Mouse (Mus musculus) neural tube, embryonic 12.5 days (tissue): Measurements from ENCODE around the gene Trpm3. TPM values are rescaled to one million over a fixed set of nuclear protein-coding genes. Genes with fewer than 3 reads are reported as not detected.

Source experiments
- ATAC-seq: fragments of 200-750 bp; cut with Nextera tagmentation; 2 replicates; pipeline ENCODE4 v1.8.0; 2017; ENCODE audit warnings: low read depth, mild to moderate bottlenecking, moderate TSS enrichment, moderate library complexity; ENCODE audit not compliant: low FRiP score
- H3K27ac ChIP-seq: fragments of 300-500 bp; sonication (generic); 2 replicates; pipeline ENCODE4 v1.5.1; 2016
- H3K27me3 ChIP-seq: fragments of 300-500 bp; sonication (generic); replicated peaks from 2 replicates; pipeline ENCODE4 v1.6.1; 2016; ENCODE audit warnings: mild to moderate bottlenecking
- H3K36me3 ChIP-seq: fragments of 300-500 bp; sonication (generic); 2 replicates; pipeline ENCODE4 v1.6.1; 2016; ENCODE audit warnings: mild to moderate bottlenecking
- H3K4me1 ChIP-seq: fragments of 300-500 bp; sonication (generic); 2 replicates; pipeline ENCODE4 v1.6.1; 2016
- H3K4me2 ChIP-seq: fragments of 300-500 bp; sonication (generic); replicated peaks from 2 replicates; pipeline ENCODE4 v1.6.1; 2016; ENCODE audit warnings: mild to moderate bottlenecking
- H3K4me3 ChIP-seq: fragments of 300-500 bp; sonication (generic); 2 replicates; pipeline ENCODE4 v1.5.1; 2016
- H3K9ac ChIP-seq: fragments of 300-500 bp; sonication (generic); 2 replicates; pipeline ENCODE4 v1.6.1; 2016; ENCODE audit warnings: mild to moderate bottlenecking
- H3K9me3 ChIP-seq: fragments of 300-500 bp; sonication (generic); 2 replicates; pipeline ENCODE4 v1.6.1; 2016; ENCODE audit warnings: mild to moderate bottlenecking
- WGBS: fragments of 180-500 bp; shearing (Covaris S2); methylation state at CpG from one replicate; pipeline ENCODE4 v1.1.7; 2016; 5-methylcytosine and 5-hydroxymethylcytosine counted together
- polyA plus RNA-seq: library from polyadenylated mRNA; unstranded; fragments of >200 nt; fragmentation: Nextera tagmentation; extraction: Ambion mirVana; gene quantifications from 2 replicates; pipeline ENCODE4 v1.2.1, GENCODE M21; 2016

The Trpm3 gene
- polyA plus RNA-seq, 1 experiment from 2014 or later, result 2.1 TPM

DNA sequence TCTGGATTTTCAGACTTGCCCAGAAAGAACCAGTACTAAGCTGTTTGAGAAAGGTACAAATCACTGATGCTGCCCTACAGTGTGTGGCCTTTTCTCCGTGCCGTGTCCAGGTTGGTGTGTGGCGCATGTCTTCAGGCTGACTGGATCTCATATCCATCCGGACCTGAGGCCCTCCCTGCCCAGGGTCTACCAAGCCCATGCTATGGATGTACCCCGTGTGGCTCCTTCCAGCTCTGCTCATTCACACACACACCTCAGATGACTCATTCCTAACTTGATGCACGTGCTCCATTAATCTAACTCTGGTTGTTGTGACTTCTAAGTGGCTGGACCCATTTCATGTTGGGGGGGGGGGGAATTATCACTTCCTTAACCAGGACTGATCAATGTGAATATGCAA is 789.5 kb downstream of the Trpm3 start:
- Histone ChIP-seq H3K4me1 (no peaks in the 10 kb centered on the region), H3K4me2 (no peak overlapping the region), H3K27me3 (no peaks in the 10 kb centered on the region), H3K9me3 (no peaks in the 10 kb centered on the region), H3K36me3 (no peaks in the 10 kb centered on the region), H3K9ac (no peak overlapping the region), H3K27ac (no peak overlapping the region), H3K4me3 (no peak overlapping the region)
- no peak for ATAC-seq
- 95% methylated on average over 6 of the region's 6 CpGs for WGBS

DNA sequence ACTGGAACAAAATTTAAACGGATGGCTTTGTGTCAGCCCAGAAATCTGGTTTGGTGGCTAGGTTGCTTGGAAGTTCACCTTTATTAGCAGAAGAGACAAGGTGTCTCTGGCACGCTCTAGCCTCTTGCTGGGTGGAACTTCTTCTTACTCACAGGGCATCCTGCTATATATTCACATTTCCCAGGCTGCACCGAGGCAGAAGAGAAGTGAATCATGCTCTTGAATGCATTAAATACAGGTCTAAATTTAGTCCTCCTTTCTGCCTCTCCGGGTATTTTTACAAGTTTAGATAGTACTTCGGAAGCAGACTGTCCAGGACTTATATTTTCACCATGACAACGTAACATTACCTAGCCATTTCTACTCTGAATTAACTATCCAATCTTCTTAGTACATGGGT is 790.9 kb downstream of the Trpm3 start:
- no peak for ATAC-seq
- 95% methylated on average over 6 of the region's 6 CpGs for WGBS
- Histone ChIP-seq H3K4me2 (no peak overlapping the region), H3K9ac (no peak overlapping the region), H3K27ac (no peak overlapping the region), H3K9me3 (no peaks in the 10 kb centered on the region), H3K36me3 (no peaks in the 10 kb centered on the region), H3K4me1 (no peaks in the 10 kb centered on the region), H3K27me3 (no peaks in the 10 kb centered on the region), H3K4me3 (no peak overlapping the region)

GRCm38 (mm10) chr19:22930368-22930834 is 791.6 kb downstream of the Trpm3 start:
- Histone ChIP-seq H3K4me3 (no peak overlapping the region), H3K9me3 (no peaks in the 10 kb centered on the region), H3K4me1 (no peaks in the 10 kb centered on the region), H3K27ac (no peak overlapping the region), H3K9ac (no peak overlapping the region), H3K36me3 (no peaks in the 10 kb centered on the region), H3K27me3 (no peaks in the 10 kb centered on the region), H3K4me2 (no peak overlapping the region)
- WGBS, result 89% methylated on average over 7 of the region's 7 CpGs
- ATAC-seq, result no peak

GRCm38 (mm10) chr19:22931006-22931405 is 792.2 kb downstream of the Trpm3 start:
- ATAC-seq, result no peak
- no peak overlapping the region for H3K27ac ChIP-seq

GRCm38 (mm10) chr19:22935067-22935466 is 796.2 kb downstream of the Trpm3 start:
- 85% methylated on average over 3 of the region's 3 CpGs for WGBS
- Histone ChIP-seq H3K27me3 (no peaks in the 10 kb centered on the region), H3K4me2 (no peak overlapping the region), H3K9me3 (no peaks in the 10 kb centered on the region), H3K4me3 (no peak overlapping the region), H3K4me1 (no peaks in the 10 kb centered on the region), H3K36me3 (no peaks in the 10 kb centered on the region), H3K9ac (no peak overlapping the region), H3K27ac (no peak overlapping the region)
- no peak for ATAC-seq

More at GRCm38 (mm10) chr19:22931006-22931405, 792.2 kb downstream of the Trpm3 start:
- no peaks in the 10 kb centered on the region for H3K36me3 ChIP-seq
- H3K27me3 ChIP-seq, result no peaks in the 10 kb centered on the region
- H3K4me1 ChIP-seq, result no peaks in the 10 kb centered on the region
- no peaks in the 10 kb centered on the region for H3K9me3 ChIP-seq
- 90% methylated on average over 6 of the region's 6 CpGs for WGBS
- H3K9ac ChIP-seq, result no peak overlapping the region
- H3K4me2 ChIP-seq, result no peak overlapping the region
- H3K4me3 ChIP-seq, result no peak overlapping the region

DNA sequence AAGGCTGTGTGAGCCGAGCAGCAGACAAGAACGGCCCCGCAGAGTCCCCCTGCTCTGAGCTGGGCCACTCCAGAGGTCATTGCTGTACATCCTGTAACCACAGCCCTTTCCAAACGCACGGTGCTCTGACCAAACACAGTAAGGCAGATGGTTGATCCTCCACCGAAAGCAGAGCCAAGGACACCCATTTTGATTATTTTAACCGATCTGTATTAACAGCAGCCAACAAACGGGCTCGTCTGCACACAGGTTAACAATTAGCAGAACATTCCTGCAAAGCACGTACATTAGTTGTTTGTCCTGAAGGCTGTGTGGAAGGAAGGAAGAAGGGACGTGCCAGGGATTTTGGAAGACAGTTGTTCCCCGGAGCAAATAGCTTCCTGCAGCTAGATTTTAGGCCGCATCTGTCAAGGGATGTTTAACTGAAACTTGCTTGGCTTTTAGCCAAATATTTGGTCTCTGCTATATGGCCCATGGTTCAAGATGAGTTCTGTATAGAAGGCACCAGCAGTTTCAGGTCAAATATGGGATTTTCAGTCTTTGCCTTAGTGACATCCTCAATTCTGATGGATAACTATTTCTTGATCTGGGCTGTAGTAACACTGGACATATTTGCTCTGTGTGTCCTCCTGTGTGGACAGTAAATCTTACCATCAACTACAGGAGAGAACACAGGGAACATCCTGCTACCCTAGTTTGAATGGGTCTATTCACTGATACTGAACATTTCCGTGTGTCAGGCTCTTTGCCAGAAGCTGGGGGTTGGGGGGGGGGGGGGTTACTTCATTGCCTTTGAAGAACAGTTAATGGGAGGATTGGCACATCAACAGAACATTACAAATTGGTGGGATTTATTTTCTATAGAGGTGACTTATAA is 800.2 kb downstream of the Trpm3 start:
- no peaks in the 10 kb centered on the region for H3K27me3 ChIP-seq
- ATAC-seq, result no peak
- H3K4me3 ChIP-seq, result no peak overlapping the region
- no peaks in the 10 kb centered on the region for H3K9me3 ChIP-seq
- no peak overlapping the region for H3K9ac ChIP-seq
- WGBS, result 72% methylated on average over 14 of the region's 14 CpGs
- H3K36me3 ChIP-seq, result no peaks in the 10 kb centered on the region
- H3K4me2 ChIP-seq, result no peak overlapping the region
- H3K27ac ChIP-seq, result no peak overlapping the region
- no peaks in the 10 kb centered on the region for H3K4me1 ChIP-seq

GRCm38 (mm10) chr19:22939836-22940235 is 801.0 kb downstream of the Trpm3 start:
- no peak for ATAC-seq
- 72% methylated on average over 5 of the region's 5 CpGs for WGBS
- Histone ChIP-seq H3K4me3 (no peak overlapping the region), H3K27me3 (no peaks in the 10 kb centered on the region), H3K9me3 (no peaks in the 10 kb centered on the region), H3K27ac (no peak overlapping the region), H3K9ac (no peak overlapping the region), H3K4me2 (no peak overlapping the region), H3K36me3 (no peaks in the 10 kb centered on the region), H3K4me1 (no peaks in the 10 kb centered on the region)

DNA sequence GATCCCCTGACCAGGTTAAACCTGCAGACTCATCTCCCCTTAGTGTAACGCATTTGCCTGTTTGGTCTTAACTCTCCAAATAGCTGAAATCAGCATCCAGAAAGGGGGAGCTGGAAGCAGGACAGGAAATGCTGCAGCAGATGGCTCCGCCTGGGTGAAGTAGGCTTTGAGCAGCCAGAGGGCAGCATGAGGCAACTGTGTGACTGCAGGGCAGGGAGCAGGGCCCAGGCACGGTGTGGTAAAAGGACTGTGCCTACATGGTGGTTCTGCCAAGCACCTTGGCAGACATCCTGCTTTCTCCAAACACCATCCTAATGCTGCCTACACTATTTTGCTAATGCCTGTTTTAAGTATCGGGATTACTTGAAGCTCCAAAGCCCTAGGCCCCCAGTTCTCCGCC is 801.6 kb downstream of the Trpm3 start:
- Histone ChIP-seq H3K4me3 (no peak overlapping the region), H3K27me3 (no peaks in the 10 kb centered on the region), H3K36me3 (no peaks in the 10 kb centered on the region), H3K9ac (no peak overlapping the region), H3K9me3 (no peaks in the 10 kb centered on the region), H3K27ac (no peak overlapping the region), H3K4me2 (no peak overlapping the region), H3K4me1 (no peaks in the 10 kb centered on the region)
- 0 out of 2 replicates have a peak, but pooled peaks have one; percentile 41 for ATAC-seq
- 61% methylated on average over 5 of the region's 5 CpGs for WGBS

- no peaks in the 10 kb centered on the region for H3K27me3 ChIP-seq
- no peak for ATAC-seq
- no peaks in the 10 kb centered on the region for H3K9me3 ChIP-seq
- no peak overlapping the region for H3K9ac ChIP-seq
- no peaks in the 10 kb centered on the region for H3K4me1 ChIP-seq
- H3K4me2 ChIP-seq, result no peak overlapping the region
- no peaks in the 10 kb centered on the region for H3K36me3 ChIP-seq
- H3K27ac ChIP-seq, result no peak overlapping the region
- H3K4me3 ChIP-seq, result no peak overlapping the region
- 93% methylated on average over 9 of the region's 9 CpGs for WGBS
Measured at GRCm38 (mm10) chr19:22940956-22941355, 802.1 kb downstream of the Trpm3 start.

GRCm38 (mm10) chr19:22952480-22952879 is 813.6 kb downstream of the Trpm3 start:
- 88% methylated on average over 3 of the region's 3 CpGs for WGBS
- Histone ChIP-seq H3K9me3 (no peaks in the 10 kb centered on the region), H3K4me3 (no peak overlapping the region), H3K27me3 (no peaks in the 10 kb centered on the region), H3K9ac (no peak overlapping the region), H3K27ac (no peak overlapping the region), H3K36me3 (no peaks in the 10 kb centered on the region), H3K4me1 (no peaks in the 10 kb centered on the region), H3K4me2 (no peak overlapping the region)
- ATAC-seq, result no peak

DNA sequence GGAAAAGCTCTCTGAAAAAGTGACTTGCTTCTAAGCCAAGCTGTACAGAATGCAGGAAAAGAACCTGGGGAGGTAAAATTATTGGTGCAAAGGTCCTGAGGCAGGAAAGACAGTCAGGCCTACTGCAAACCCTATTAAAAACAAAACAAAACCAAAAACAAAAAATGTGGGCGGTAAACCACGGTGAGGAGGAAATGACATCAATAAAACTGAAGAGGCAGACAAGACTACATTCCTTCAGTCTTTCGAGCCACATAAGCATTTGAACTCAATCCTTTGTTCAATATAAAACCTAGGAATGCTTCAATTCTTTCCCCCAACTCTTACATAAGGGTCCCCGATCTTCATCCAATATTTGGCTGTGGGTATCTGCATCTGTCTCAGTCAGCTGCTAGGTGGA is 814.3 kb downstream of the Trpm3 start:
- Histone ChIP-seq H3K9ac (no peak overlapping the region), H3K27ac (no peak overlapping the region), H3K4me3 (no peak overlapping the region), H3K9me3 (no peaks in the 10 kb centered on the region), H3K36me3 (no peaks in the 10 kb centered on the region), H3K27me3 (no peaks in the 10 kb centered on the region), H3K4me2 (no peak overlapping the region), H3K4me1 (no peaks in the 10 kb centered on the region)
- WGBS, result 79% methylated on average over 4 of the region's 4 CpGs
- ATAC-seq, result no peak

GRCm38 (mm10) chr19:22958414-22958813 is 819.6 kb downstream of the Trpm3 start:
- H3K9me3 ChIP-seq, result no peaks in the 10 kb centered on the region
- 77% methylated on average over 4 of the region's 4 CpGs for WGBS
- H3K9ac ChIP-seq, result no peak overlapping the region
- no peaks in the 10 kb centered on the region for H3K27me3 ChIP-seq
- no peak for ATAC-seq
- no peak overlapping the region for H3K4me2 ChIP-seq
- no peak overlapping the region for H3K27ac ChIP-seq
- H3K4me1 ChIP-seq, result peaks cover 9% of the 10 kb centered on the region; the same call in 1 of the 2 replicates
- H3K36me3 ChIP-seq, result no peaks in the 10 kb centered on the region
- no peak overlapping the region for H3K4me3 ChIP-seq
